Mouse (Mus musculus) limb, embryonic 15.5 days (tissue): ENCODE results near the gene Zc3h12a. TPM values are rescaled to one million over a fixed set of nuclear protein-coding genes. Genes with fewer than 3 reads are reported as not detected.

Experiments
- ATAC-seq: fragments of 200-750 bp; cut with Nextera tagmentation; 2 replicates; pipeline ENCODE4 v1.8.0; 2017; ENCODE audit warnings: low read depth, moderate TSS enrichment; ENCODE audit not compliant: insufficient number of reproducible peaks, low FRiP score, low TSS enrichment
- H3K27ac ChIP-seq: fragments of 300-500 bp; sonication (generic); 2 replicates; pipeline ENCODE4 v1.5.1; 2015; ENCODE audit warnings: moderate library complexity, mild to moderate bottlenecking, inconsistent platforms
- H3K27me3 ChIP-seq: fragments of 300-500 bp; sonication (generic); 2 replicates; pipeline ENCODE4 v1.6.1; 2015; ENCODE audit warnings: inconsistent platforms
- H3K36me3 ChIP-seq: fragments of 300-500 bp; sonication (generic); 2 replicates; pipeline ENCODE4 v1.6.1; 2015; ENCODE audit warnings: inconsistent platforms
- H3K4me1 ChIP-seq: fragments of 300-500 bp; sonication (generic); 2 replicates; pipeline ENCODE4 v1.6.1; 2015; ENCODE audit warnings: inconsistent platforms
- H3K4me2 ChIP-seq: fragments of 300-500 bp; sonication (generic); 2 replicates; pipeline ENCODE4 v1.6.1; 2015; ENCODE audit warnings: mild to moderate bottlenecking, inconsistent platforms
- H3K4me3 ChIP-seq: fragments of 300-500 bp; sonication (generic); 2 replicates; pipeline ENCODE4 v1.5.1; 2015; ENCODE audit warnings: mild to moderate bottlenecking, inconsistent platforms
- H3K9ac ChIP-seq: fragments of 300-500 bp; sonication (generic); 2 replicates; pipeline ENCODE4 v1.6.1; 2015; ENCODE audit warnings: inconsistent platforms
- H3K9me3 ChIP-seq: fragments of 300-500 bp; sonication (generic); 2 replicates; pipeline ENCODE4 v1.6.1; 2016; ENCODE audit warnings: inconsistent platforms
- WGBS: fragments of 180-500 bp; shearing (Covaris S2); methylation state at CpG from one replicate; pipeline ENCODE4 v1.1.7; 2015; 5-methylcytosine and 5-hydroxymethylcytosine counted together
- polyA plus RNA-seq: library from polyadenylated mRNA; unstranded; fragments of >200 nt; fragmentation: Nextera tagmentation; extraction: Ambion mirVana; gene quantifications from 2 replicates; pipeline ENCODE4 v1.2.1, GENCODE M21; 2015

The Zc3h12a gene
- polyA plus RNA-seq = 1.8 and 2.1 TPM in 2 replicates

- 2% methylated on average over 62 of the region's 62 CpGs for WGBS
Observed at GRCm38 (mm10) chr4:125127305-125128084, at the start of gene Zc3h12a. Gene Zc3h12a (minus strand): TSS chr4:125127840.

DNA sequence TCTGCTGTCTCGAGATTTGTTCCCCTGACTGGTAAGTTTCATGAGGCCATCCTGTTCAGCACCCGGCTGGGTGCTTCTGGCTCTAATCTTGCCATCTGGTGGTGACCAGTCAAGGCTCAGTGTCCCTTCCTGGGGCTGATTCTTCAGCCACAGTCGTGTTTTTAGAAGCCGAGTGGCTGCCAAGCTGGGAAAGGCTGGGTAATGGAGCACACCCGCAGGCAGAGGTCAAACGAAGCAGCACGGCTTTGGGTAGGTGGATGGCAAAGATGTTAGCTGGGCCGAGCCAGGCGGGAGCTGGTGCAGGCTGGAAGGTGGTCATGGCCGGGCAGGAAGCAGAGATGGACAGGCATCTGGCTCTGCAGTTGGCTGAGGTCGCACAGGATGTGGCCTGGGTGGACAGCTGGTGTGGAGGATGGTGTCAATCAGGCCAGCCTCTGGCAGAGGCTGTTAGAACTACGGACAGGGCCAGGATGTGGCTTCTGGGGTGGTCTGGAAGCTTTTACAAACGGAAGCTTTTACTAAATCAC, 49.1 kb upstream of the Zc3h12a start:
- no peaks in the 10 kb centered on the region for H3K9me3 ChIP-seq
- WGBS = 25% methylated on average over 13 of the region's 13 CpGs
- ATAC-seq = no peak

More at GRCm38 (mm10) chr4:125127305-125128084, at the start of gene Zc3h12a:
- Histone ChIP-seq H3K4me2 (peak within 1 kb of the TSS; percentile 98), H3K4me3 (peak within 1 kb of the TSS; percentile 76), H3K9me3 (no peaks in the 10 kb centered on the region), H3K27me3 (peaks cover 8% of the 10 kb centered on the region), H3K4me1 (peaks cover 34% of the 10 kb centered on the region), H3K36me3 (no peaks in the 10 kb centered on the region), H3K9ac (peak within 1 kb of the TSS; percentile 50), H3K27ac (peak within 1 kb of the TSS; percentile 72)
- ATAC-seq = peak; percentile 83

GRCm38 (mm10) chr4:125176190-125176589, 48.5 kb upstream of the Zc3h12a start:
- Histone ChIP-seq H3K4me3 (no peak overlapping the region), H3K4me1 (no peaks in the 10 kb centered on the region), H3K27me3 (no peaks in the 10 kb centered on the region; the same call in 1 of the 2 replicates), H3K9ac (no peak overlapping the region), H3K36me3 (no peaks in the 10 kb centered on the region), H3K27ac (no peak overlapping the region), H3K4me2 (no peak overlapping the region), H3K9me3 (no peaks in the 10 kb centered on the region)
- ATAC-seq = no peak
- WGBS = 67% methylated on average over 5 of the region's 5 CpGs

More for the DNA sequence above, 49.1 kb upstream of the Zc3h12a start:
- Histone ChIP-seq H3K4me1 (no peaks in the 10 kb centered on the region), H3K27me3 (no peaks in the 10 kb centered on the region; the same call in 1 of the 2 replicates), H3K36me3 (no peaks in the 10 kb centered on the region), H3K4me2 (no peak overlapping the region), H3K9ac (no peak overlapping the region), H3K4me3 (no peak overlapping the region), H3K27ac (no peak overlapping the region)

DNA sequence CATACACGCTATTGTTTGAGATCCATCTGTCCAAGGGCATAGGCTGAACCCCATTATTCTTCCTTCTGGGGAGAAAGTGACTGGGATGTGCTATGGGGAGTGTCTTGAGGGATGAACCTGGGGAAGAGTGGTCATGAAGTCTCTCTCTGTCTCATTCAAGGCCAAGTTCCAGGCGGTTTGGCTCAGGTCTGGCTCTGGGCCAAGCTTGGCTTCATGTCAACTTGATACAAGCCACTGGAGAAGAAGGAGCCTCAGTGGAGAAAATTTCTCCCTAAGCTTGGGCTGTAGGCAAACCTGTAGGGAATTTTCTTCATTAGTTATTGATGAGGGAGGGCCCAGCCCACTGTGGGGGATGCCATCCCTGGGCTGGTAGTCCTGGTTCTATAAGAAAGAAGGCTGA, 48.0 kb upstream of the Zc3h12a start:
- H3K4me1 ChIP-seq = no peaks in the 10 kb centered on the region
- H3K36me3 ChIP-seq = no peaks in the 10 kb centered on the region
- H3K4me3 ChIP-seq = no peak overlapping the region
- no peak for ATAC-seq
- H3K9ac ChIP-seq = no peak overlapping the region
- 73% methylated on average over 2 of the region's 2 CpGs for WGBS
- no peak overlapping the region for H3K27ac ChIP-seq
- H3K4me2 ChIP-seq = no peak overlapping the region
- no peaks in the 10 kb centered on the region; the same call in 1 of the 2 replicates for H3K27me3 ChIP-seq
- H3K9me3 ChIP-seq = no peaks in the 10 kb centered on the region

DNA sequence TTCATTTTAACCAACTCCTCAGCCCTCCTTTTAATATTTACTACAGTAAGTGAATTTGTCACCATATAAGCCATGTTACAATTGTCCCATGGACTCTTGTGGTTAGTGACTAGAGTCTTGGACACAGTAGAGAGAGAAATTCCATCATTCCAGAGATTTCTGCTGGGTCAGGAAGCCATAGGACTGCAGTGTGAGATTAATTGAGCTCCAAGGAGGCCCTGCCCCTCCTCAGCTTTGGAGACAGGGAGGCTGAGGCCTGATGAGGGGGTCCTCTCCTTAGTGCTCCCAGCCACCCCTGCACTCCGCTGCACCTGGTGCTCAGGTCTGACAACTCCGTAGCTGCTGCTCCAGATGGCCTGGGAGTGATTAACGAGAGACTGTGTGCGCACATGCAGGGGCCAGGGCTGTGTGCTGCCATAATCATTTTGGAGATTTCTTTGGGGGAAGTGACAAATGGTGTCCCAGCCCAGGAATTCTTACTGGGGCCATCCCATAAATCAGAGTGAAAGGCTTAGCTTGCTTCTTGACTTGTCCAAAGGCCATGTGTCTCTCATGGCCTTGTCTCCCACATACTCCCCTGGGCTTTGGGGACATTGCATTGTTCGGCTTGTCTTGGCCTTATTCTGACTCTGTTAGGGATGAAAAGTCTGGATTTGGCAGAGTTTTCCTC, 47.0 kb upstream of the Zc3h12a start:
- Histone ChIP-seq H3K9me3 (no peaks in the 10 kb centered on the region), H3K4me3 (no peak overlapping the region), H3K9ac (no peak overlapping the region), H3K27ac (no peak overlapping the region), H3K36me3 (no peaks in the 10 kb centered on the region), H3K4me1 (no peaks in the 10 kb centered on the region), H3K27me3 (no peaks in the 10 kb centered on the region; the same call in 1 of the 2 replicates), H3K4me2 (no peak overlapping the region)
- no peak for ATAC-seq
- WGBS = 30% methylated on average over 5 of the region's 5 CpGs

GRCm38 (mm10) chr4:125173150-125173549, 45.5 kb upstream of the Zc3h12a start:
- 61% methylated on average over 5 of the region's 5 CpGs for WGBS
- Histone ChIP-seq H3K4me1 (no peaks in the 10 kb centered on the region), H3K36me3 (no peaks in the 10 kb centered on the region), H3K4me2 (no peak overlapping the region), H3K27ac (no peak overlapping the region), H3K9me3 (no peaks in the 10 kb centered on the region), H3K4me3 (no peak overlapping the region), H3K27me3 (no peaks in the 10 kb centered on the region), H3K9ac (no peak overlapping the region)
- ATAC-seq = no peak

- H3K4me2 ChIP-seq = no peak overlapping the region
- H3K4me3 ChIP-seq = no peak overlapping the region
- no peaks in the 10 kb centered on the region for H3K27me3 ChIP-seq
- no peaks in the 10 kb centered on the region for H3K36me3 ChIP-seq
- H3K9me3 ChIP-seq = no peaks in the 10 kb centered on the region
- no peak overlapping the region for H3K27ac ChIP-seq
- H3K4me1 ChIP-seq = no peaks in the 10 kb centered on the region
- ATAC-seq = no peak
- H3K9ac ChIP-seq = no peak overlapping the region
- WGBS = 87% methylated on average over 13 of the region's 13 CpGs
Observed at GRCm38 (mm10) chr4:125172736-125173135, 45.1 kb upstream of the Zc3h12a start.

DNA sequence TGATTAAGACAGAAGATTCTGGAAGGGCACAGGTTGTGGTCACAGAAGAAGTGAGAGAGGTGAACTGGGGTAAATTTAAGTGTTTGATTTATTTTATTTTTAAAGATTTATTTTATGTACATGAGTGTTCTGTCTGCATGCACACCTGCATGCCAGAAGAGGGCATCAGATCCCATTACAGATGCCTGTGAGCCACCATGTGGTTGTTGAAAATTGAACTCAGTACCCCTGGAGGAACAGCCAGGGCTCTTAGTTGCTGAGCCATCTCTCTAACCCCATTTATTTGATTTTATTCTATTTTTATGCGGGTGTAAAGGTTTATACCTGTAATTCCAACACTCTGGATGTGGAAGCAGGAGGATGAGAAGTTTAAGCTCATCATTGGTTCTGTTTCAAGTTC, 40.1 kb upstream of the Zc3h12a start:
- 72% methylated on average over 1 of the region's 1 CpGs for WGBS
- Histone ChIP-seq H3K36me3 (no peaks in the 10 kb centered on the region), H3K9ac (no peak overlapping the region), H3K27ac (no peak overlapping the region), H3K4me1 (no peaks in the 10 kb centered on the region), H3K27me3 (no peaks in the 10 kb centered on the region), H3K4me2 (no peak overlapping the region), H3K4me3 (no peak overlapping the region), H3K9me3 (no peaks in the 10 kb centered on the region)
- no peak for ATAC-seq

- no peak overlapping the region for H3K4me3 ChIP-seq
- no peaks in the 10 kb centered on the region for H3K36me3 ChIP-seq
- no peak overlapping the region for H3K9ac ChIP-seq
- H3K27me3 ChIP-seq = 0 out of 2 replicates have a peak, but pooled peaks cover 5% of the 10 kb centered on the region
- H3K4me2 ChIP-seq = no peak overlapping the region
- no peaks in the 10 kb centered on the region for H3K9me3 ChIP-seq
- no peak overlapping the region for H3K27ac ChIP-seq
- H3K4me1 ChIP-seq = 0 out of 2 replicates have a peak, but pooled peaks cover 5% of the 10 kb centered on the region
- no peak for ATAC-seq
- WGBS = 84% methylated on average over 6 of the region's 6 CpGs
Observed at GRCm38 (mm10) chr4:125164861-125165260, 37.2 kb upstream of the Zc3h12a start.

- WGBS = 63% methylated on average over 7 of the region's 7 CpGs
- no peaks in the 10 kb centered on the region for H3K36me3 ChIP-seq
- H3K4me3 ChIP-seq = no peak overlapping the region
- H3K4me2 ChIP-seq = no peak overlapping the region
- H3K9ac ChIP-seq = no peak overlapping the region
- no peak for ATAC-seq
- H3K27ac ChIP-seq = no peak overlapping the region
- H3K9me3 ChIP-seq = no peaks in the 10 kb centered on the region
- 0 out of 2 replicates have a peak, but pooled peaks cover 8% of the 10 kb centered on the region for H3K27me3 ChIP-seq
- H3K4me1 ChIP-seq = 0 out of 2 replicates have a peak, but pooled peaks cover 5% of the 10 kb centered on the region
Observed at GRCm38 (mm10) chr4:125162701-125163100, 35.1 kb upstream of the Zc3h12a start.

DNA sequence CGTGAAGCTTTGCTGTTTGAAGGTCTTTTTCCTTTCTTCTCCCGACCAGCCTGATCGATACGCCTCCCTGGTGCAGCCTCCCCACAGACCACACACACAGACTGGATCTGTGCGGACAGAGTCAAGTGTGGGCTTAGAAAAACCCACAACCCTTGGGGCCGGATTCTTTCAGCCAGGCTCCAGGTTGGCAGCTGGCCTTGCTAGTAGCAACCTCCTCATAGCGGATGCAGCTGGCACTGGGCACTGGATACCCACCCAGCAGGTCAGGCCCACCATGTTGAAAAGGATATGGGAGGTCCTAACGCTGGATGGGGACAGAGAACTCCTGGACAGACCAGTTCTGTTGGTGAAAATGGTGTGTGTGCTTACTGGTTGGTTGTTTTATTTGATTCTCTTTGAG, 33.8 kb upstream of the Zc3h12a start:
- 43% methylated on average over 8 of the region's 8 CpGs for WGBS
- ATAC-seq = no peak
- H3K27me3 ChIP-seq = 0 out of 2 replicates have a peak, but pooled peaks cover 8% of the 10 kb centered on the region
- H3K27ac ChIP-seq = no peak overlapping the region
- no peaks in the 10 kb centered on the region for H3K36me3 ChIP-seq
- H3K4me3 ChIP-seq = no peak overlapping the region
- no peak overlapping the region for H3K9ac ChIP-seq
- H3K4me1 ChIP-seq = 0 out of 2 replicates have a peak, but pooled peaks cover 5% of the 10 kb centered on the region
- no peaks in the 10 kb centered on the region for H3K9me3 ChIP-seq
- H3K4me2 ChIP-seq = no peak overlapping the region

- Histone ChIP-seq H3K9me3 (no peaks in the 10 kb centered on the region), H3K27me3 (0 out of 2 replicates have a peak, but pooled peaks cover 8% of the 10 kb centered on the region), H3K4me1 (0 out of 2 replicates have a peak, but pooled peaks cover 5% of the 10 kb centered on the region), H3K9ac (no peak overlapping the region), H3K36me3 (no peaks in the 10 kb centered on the region), H3K27ac (no peak overlapping the region), H3K4me2 (0 out of 2 replicates have a peak overlapping the region, but pooled peaks have one; percentile 28), H3K4me3 (no peak overlapping the region)
- 61% methylated on average over 10 of the region's 10 CpGs for WGBS
- ATAC-seq = no peak
Observed at GRCm38 (mm10) chr4:125160951-125161331, 33.3 kb upstream of the Zc3h12a start.
